Mouse (Mus musculus) neural tube, embryonic 10.5 days (tissue): ENCODE results near the gene C2cd4a.

Source experiments
- DNase-seq: peaks from one replicate; pipeline ENCODE4 v3.0.0-alpha.2; 2017; ENCODE audit warnings: low spot score; ENCODE audit errors: extremely low spot score

The C2cd4a gene

DNA sequence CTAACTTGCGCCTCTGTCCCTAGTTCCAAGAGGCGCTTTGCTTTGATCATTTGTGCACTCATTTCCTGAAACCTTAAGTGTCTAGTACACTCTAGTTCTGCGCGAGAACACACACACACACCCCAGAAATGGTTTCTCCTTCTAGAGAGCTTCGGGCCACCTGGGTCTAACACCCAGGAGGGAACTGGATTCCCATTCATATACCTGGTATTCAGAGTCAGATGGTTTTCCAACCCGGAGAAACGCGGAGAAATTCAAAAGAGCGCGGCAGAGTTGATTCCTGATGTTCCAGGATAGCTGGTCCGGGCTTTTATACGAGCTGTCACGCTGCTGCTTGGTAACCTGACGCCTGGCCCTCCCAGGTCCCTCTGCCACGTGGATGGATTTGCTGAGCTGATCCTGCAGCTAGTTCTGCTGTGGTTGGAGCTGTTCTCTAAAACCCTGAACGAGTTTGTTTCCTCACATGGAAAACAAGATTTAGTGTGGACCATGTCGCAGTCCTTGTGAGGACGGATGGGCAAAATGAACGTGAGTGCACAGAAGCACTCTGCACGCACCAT is at the start of gene C2cd4a:
C2cd4a (minus strand) TSS at position 285 of the 560 bp plus-strand sequence.
- DNase-seq, result peak; percentile 52

GRCm38 (mm10) chr9:67878197-67878769 is 46.2 kb upstream of the C2cd4a start:
- DNase-seq, result no peak

GRCm38 (mm10) chr9:67877081-67877718 is 45.1 kb upstream of the C2cd4a start:
- DNase-seq, result no peak

- no peak for DNase-seq
These were observed 43.2 kb upstream of the C2cd4a start for GRCm38 (mm10) chr9:67875337-67875736.

GRCm38 (mm10) chr9:67874522-67875222 is 42.5 kb upstream of the C2cd4a start:
- no peak for DNase-seq

- no peak for DNase-seq
These were observed 37.7 kb upstream of the C2cd4a start for GRCm38 (mm10) chr9:67869691-67870450.

GRCm38 (mm10) chr9:67867411-67867810 is 35.3 kb upstream of the C2cd4a start:
- DNase-seq, result no peak

- DNase-seq, result no peak
These were observed 33.3 kb upstream of the C2cd4a start for GRCm38 (mm10) chr9:67865411-67865810.

GRCm38 (mm10) chr9:67864011-67864410 is 31.9 kb upstream of the C2cd4a start:
- no peak for DNase-seq

DNA sequence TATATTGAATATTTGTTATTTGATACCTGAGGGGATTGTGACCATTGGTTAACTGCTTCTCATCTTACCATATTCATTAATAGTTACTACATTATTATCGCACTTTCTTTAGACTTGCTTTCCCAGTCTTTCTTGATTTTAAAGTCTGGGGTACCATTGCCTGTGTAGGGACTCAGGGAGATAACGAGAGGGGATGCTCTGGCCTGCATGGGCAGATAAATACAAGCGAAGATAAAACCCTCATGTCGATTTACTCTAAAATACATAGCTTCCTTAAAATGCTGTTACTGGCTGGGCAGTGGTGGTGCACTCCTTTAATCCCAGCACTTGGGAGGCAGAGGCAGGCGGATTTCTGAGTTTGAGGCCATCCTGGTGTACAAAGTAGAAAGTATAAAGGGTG is 31.2 kb upstream of the C2cd4a start:
- DNase-seq, result no peak

DNA sequence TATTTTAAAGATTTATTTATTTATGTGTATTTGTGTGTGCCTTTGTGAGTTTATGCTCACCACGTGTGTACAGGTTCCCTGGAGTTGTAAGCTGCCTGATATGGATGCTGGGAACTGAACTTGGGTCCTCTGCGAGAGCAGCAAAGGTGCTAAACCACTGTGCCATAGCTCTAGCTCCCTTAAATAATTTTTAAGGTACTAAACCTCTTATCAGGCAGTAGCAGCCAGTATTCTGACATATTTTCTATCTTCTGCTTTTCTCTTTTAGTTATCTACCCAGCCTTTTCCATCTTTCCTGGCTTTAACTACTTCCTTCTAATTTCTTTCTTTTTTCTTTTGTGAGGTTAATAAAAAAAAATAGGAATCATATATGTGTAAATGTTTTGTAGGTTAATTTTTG is 28.1 kb upstream of the C2cd4a start:
- DNase-seq, result no peak

DNA sequence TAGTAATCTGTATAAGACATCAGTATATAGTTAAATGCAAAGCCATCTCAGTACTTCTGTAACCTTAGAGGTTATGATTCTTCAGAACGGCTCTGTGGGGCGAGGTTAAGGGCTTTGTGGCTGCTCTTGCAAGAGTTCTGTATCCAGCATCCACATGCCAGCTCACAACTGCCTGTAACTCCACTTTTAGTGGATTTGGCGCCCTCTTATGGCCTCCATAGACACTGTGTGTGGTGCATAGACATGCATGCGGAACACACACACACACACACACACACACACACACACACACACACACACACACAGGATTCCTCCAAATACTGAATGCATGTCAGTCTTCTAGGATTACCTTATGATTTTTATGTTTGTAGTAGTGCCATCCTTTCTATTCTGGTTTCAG is 19.0 kb upstream of the C2cd4a start:
- DNase-seq, result no peak

- no peak for DNase-seq
These were observed 17.7 kb upstream of the C2cd4a start for GRCm38 (mm10) chr9:67849846-67850245.

DNA sequence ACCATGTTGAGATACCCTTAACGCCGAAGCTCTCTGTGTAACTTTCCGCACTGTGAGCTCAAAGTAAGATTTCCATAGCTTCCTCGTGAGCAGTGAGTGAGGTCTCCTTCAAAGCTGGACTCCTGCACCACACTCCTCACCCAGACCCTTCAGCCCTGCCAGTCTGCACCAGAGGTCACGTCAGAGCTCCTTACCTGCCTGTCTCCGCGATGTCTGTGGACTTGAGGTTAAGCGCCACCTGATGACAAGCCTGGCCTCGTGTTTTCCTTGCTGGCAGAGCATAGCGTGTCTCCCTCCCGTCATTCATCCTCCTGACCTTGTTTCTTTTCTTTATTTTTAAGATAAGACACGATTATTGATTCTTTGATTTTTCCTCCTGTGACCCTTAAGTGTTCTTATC is 17.3 kb upstream of the C2cd4a start:
- no peak for DNase-seq

GRCm38 (mm10) chr9:67847606-67848005 is 15.5 kb upstream of the C2cd4a start:
- DNase-seq, result no peak

DNA sequence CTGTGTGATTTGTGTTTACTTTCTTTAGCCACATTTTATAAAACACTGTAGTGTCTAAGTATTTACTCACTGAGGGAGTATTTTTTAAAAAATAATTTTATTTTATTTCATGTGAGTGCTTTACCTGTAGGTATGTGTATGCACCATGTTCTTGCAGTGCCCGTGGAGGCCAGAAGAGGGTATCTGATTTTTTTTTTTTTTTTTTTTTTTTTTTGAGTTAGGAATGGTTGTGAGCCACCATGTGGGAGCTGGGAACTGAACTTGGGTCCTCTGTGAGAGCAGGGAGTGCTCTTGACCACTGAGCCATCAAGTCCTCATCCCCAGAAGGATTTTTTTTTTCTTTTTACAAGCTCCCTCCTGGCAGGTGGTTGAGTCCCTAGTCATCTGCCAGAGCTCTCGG is 14.0 kb upstream of the C2cd4a start:
- no peak for DNase-seq

GRCm38 (mm10) chr9:67845648-67846047 is 13.5 kb upstream of the C2cd4a start:
- no peak for DNase-seq

DNA sequence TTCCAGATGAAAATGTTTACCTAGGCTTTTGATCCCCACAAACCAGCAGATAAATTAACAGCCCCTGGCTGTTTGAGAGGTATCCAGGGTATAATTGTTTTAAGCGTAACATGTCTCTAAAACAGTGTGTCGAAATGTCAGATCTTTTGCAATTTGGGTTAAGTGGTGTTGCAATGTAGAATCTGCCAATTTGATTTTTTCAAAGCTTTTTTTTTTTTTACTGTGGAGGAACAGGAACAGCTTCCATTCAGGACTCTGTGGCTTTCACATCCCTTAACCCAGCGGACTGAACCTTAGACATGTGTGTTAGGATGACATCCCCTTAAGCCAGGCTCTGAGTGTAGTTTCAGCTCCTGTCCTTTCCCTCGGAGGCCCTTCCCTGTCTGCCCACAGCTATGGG is 12.9 kb upstream of the C2cd4a start:
- no peak for DNase-seq

GRCm38 (mm10) chr9:67842797-67843196 is 10.7 kb upstream of the C2cd4a start:
- no peak for DNase-seq

- peak; percentile 88 for DNase-seq
These were observed 8.1 kb upstream of the C2cd4a start, which contains the start of gene Vps13c for GRCm38 (mm10) chr9:67839981-67840859. Gene Vps13c, plus strand, starts transcription at chr9:67840396.

- no peak for DNase-seq
These were observed 5.2 kb upstream of the C2cd4a start for GRCm38 (mm10) chr9:67837311-67837710.
